Mouse (Mus musculus) neutrophil, adult 65 days (primary cell): ENCODE measurements around the gene C8g. TPM values are rescaled to one million over a fixed set of nuclear protein-coding genes. Genes with fewer than 3 reads are reported as not detected.

ENCODE experiments used
- total RNA-seq: library from RNA; stranded (reverse); gene quantifications from 2 replicates; pipeline ENCODE4 v1.2.4, GENCODE M21; 2023

Gene C8g
- total RNA-seq: 1.2 TPM in 1 of 2 replicates, not detected in the other

GRCm38 (mm10) chr2:25501593-25502486 is at the start of gene C8g:
C8g (minus strand) TSS chr2:25501719.

GRCm38 (mm10) chr2:25546811-25547491 is 45.4 kb upstream of the C8g start, which contains the start of gene Traf2:
Traf2 (minus strand) TSS chr2:25546940.

GRCm38 (mm10) chr2:25500576-25501405 is 728 bp downstream of the C8g start, which contains the start of gene Fbxw5:
Fbxw5 (plus strand) TSS chr2:25500750.

GRCm38 (mm10) chr2:25493476-25493961 is 8.0 kb downstream of the C8g start, which contains the start of gene Lcn12:
Lcn12 (minus strand) TSS chr2:25493911.

GRCm38 (mm10) chr2:25469969-25470368 is 31.6 kb downstream of the C8g start, which contains the start of gene Ptgds:
Ptgds (minus strand) TSS chr2:25470046.

DNA sequence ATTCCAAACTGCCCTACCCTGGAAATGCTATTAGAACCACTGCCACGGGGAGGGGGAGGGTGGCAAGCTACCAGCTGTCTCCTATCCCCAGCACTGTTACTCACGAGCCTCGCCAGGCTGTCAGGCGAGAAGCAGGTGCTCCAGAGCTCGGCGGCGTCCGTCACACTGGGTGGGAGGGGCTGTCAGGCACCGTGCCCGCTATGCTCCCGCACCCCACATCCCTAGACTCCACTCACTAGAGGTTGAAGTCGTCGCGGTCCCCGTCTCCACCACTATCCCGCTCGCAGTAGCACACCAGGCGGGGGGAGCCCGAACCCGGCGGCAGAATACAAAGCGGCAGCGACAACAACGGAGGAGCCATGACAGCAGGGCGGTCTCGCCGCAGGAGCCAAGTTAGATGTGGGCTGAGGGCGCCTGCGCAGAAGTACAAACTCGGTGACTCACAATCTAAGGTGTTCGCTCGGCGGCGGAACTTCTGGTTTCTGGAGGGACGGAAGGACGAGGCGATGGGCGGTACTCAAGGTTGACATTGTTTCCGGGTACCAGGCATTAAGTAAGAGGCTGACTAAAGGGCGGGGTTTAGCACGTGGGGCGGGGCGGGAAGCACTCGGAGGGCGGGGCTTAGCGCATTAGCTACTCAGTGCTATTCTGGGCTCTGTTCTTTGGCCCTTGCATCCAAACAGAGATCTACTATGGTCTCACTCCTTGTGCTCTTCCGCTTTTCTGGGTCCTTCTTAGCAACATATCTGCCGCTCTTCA is 40.8 kb downstream of the C8g start, which contains the start of gene Paxx:
Gene Paxx, minus strand, starts transcription at position 544 of the 759 bp plus-strand sequence.

GRCm38 (mm10) chr2:25456205-25456953 is 45.1 kb downstream of the C8g start, which contains the start of gene Clic3:
Clic3 (plus strand) TSS chr2:25456838.

Other genes starting within 250 kb of the C8g start
- gene Tmem203, start 246.3 kb downstream of the C8g start, total RNA-seq: 18.5 and 30.7 TPM in 2 replicates
- gene Tprn, start 239.1 kb downstream of the C8g start, total RNA-seq: 7.5 and 9.1 TPM in 2 replicates
- gene Ssna1, start 229.3 kb downstream of the C8g start, total RNA-seq: 52.4 and 52.7 TPM in 2 replicates
- 71.6 and 79.3 TPM in 2 replicates for gene Anapc2, start 229.2 kb downstream of the C8g start, total RNA-seq
- gene Tmem210, start 213.6 kb downstream of the C8g start, total RNA-seq: not detected in 2 replicates
- gene Lrrc26, start 211.8 kb downstream of the C8g start, total RNA-seq: not detected in 2 replicates
- gene Grin1, start 182.5 kb downstream of the C8g start, total RNA-seq: not detected in 2 replicates
- gene Man1b1, start 169.4 kb downstream of the C8g start, total RNA-seq: 30.4 and 42.8 TPM in 2 replicates
- 13.5 and 19.6 TPM in 2 replicates for gene Dpp7, start 145.4 kb downstream of the C8g start, total RNA-seq
- gene Uap1l1, start 136.0 kb downstream of the C8g start, total RNA-seq: 24.2 and 29.5 TPM in 2 replicates
- gene Sapcd2, start 129.4 kb downstream of the C8g start, total RNA-seq: 8.6 and 10.6 TPM in 2 replicates
- not detected in 2 replicates for gene Entpd2, start 105.8 kb downstream of the C8g start, total RNA-seq
- not detected in 2 replicates for gene Npdc1, start 102.4 kb downstream of the C8g start, total RNA-seq
- gene Fut7, start 78.5 kb downstream of the C8g start, total RNA-seq: 10.7 and 13.7 TPM in 2 replicates
- 19.6 and 21.3 TPM in 2 replicates for gene Abca2, start 73.0 kb downstream of the C8g start, total RNA-seq
- not detected in 2 replicates for gene Clic3, start 44.9 kb downstream of the C8g start, total RNA-seq
- 43.8 and 56.9 TPM in 2 replicates for gene Paxx, start 40.6 kb downstream of the C8g start, total RNA-seq
- gene Ptgds, start 31.7 kb downstream of the C8g start, total RNA-seq: not detected in 2 replicates
- not detected in 2 replicates for gene Lcn12, start 7.8 kb downstream of the C8g start, total RNA-seq
- gene Fbxw5, start 969 bp downstream of the C8g start, total RNA-seq: 25.8 and 26.4 TPM in 2 replicates
- gene Traf2, start 45.2 kb upstream of the C8g start, total RNA-seq: 20.3 and 26.7 TPM in 2 replicates
- gene Edf1, start 56.1 kb upstream of the C8g start, total RNA-seq: 56.8 and 74.8 TPM in 2 replicates
- gene Mamdc4, start 73.1 kb upstream of the C8g start, total RNA-seq: 0.11 and 0.13 TPM in 2 replicates
- 5.6 and 6.0 TPM in 2 replicates for gene Phpt1, start 73.5 kb upstream of the C8g start, total RNA-seq
- 1.6 TPM in 1 of 2 replicates, not detected in the other for gene Ajm1, start 80.0 kb upstream of the C8g start, total RNA-seq
- 38.3 and 38.7 TPM in 2 replicates for gene Rabl6, start 106.8 kb upstream of the C8g start, total RNA-seq
- not detected in 2 replicates for gene Ccdc183, start 116.0 kb upstream of the C8g start, total RNA-seq
- gene Tmem141, start 120.3 kb upstream of the C8g start, total RNA-seq: 1.6 and 3.9 TPM in 2 replicates
- gene Fcna, start 126.3 kb upstream of the C8g start, total RNA-seq: 0.29 TPM in 1 of 2 replicates, not detected in the other
- gene Lcn8, start 151.4 kb upstream of the C8g start, total RNA-seq: not detected in 2 replicates
- not detected in 2 replicates for gene Lcn5, start 156.2 kb upstream of the C8g start, total RNA-seq
- gene Lcn6, start 175.1 kb upstream of the C8g start, total RNA-seq: not detected in 2 replicates
- gene Lcn10, start 181.0 kb upstream of the C8g start, total RNA-seq: not detected in 2 replicates
- not detected in 2 replicates for gene Obp2a, start 198.3 kb upstream of the C8g start, total RNA-seq
- 3.0 and 5.2 TPM in 2 replicates for gene Bmyc, start 205.0 kb upstream of the C8g start, total RNA-seq
- not detected in 2 replicates for gene Obp2b, start 235.3 kb upstream of the C8g start, total RNA-seq